Mouse (Mus musculus) intestine, embryonic 16.5 days (tissue): Measurements from ENCODE around the gene Tbx15. TPM values are rescaled to one million over a fixed set of nuclear protein-coding genes. Genes with fewer than 3 reads are reported as not detected.
A peak's percentile ranks its signal among the peaks of the same experiment; 100 is the strongest.

Source experiments
- ATAC-seq: fragments of 200-750 bp; cut with Nextera tagmentation; 2 replicates; pipeline ENCODE4 v1.8.0; 2017; ENCODE audit warnings: moderate TSS enrichment, moderate library complexity
- H3K27ac ChIP-seq: fragments of 300-500 bp; sonication (generic); 2 replicates; pipeline ENCODE4 v1.5.1; 2014; ENCODE audit warnings: mild to moderate bottlenecking, low read length
- H3K27me3 ChIP-seq: fragments of 300-500 bp; sonication (generic); replicated peaks from 2 replicates; pipeline ENCODE4 v1.6.1; 2014; ENCODE audit warnings: low read length, control low read depth, mixed read lengths; ENCODE audit not compliant: control insufficient read depth, insufficient read depth
- H3K36me3 ChIP-seq: fragments of 300-500 bp; sonication (generic); 2 replicates; pipeline ENCODE4 v1.6.1; 2014; ENCODE audit warnings: low read length, control low read depth; ENCODE audit not compliant: control insufficient read depth, insufficient read depth
- H3K4me1 ChIP-seq: fragments of 300-500 bp; sonication (generic); 2 replicates; pipeline ENCODE4 v1.6.1; 2014; ENCODE audit warnings: low read length, control low read depth, mixed read lengths; ENCODE audit not compliant: control insufficient read depth, insufficient read depth
- H3K4me2 ChIP-seq: fragments of 300-500 bp; sonication (generic); 2 replicates; pipeline ENCODE4 v1.6.1; 2014; ENCODE audit warnings: low read depth, low read length, control low read depth
- H3K4me3 ChIP-seq: fragments of 300-500 bp; sonication (generic); 2 replicates; pipeline ENCODE4 v1.5.1; 2014; ENCODE audit warnings: mild to moderate bottlenecking, low read length
- H3K9ac ChIP-seq: fragments of 300-500 bp; sonication (generic); 2 replicates; pipeline ENCODE4 v1.6.1; 2014; ENCODE audit warnings: low read depth, low read length
- H3K9me3 ChIP-seq: fragments of 300-500 bp; sonication (generic); 2 replicates; pipeline ENCODE4 v1.6.1; 2016; ENCODE audit warnings: low read length, control low read depth; ENCODE audit not compliant: control insufficient read depth
- WGBS: fragments of 180-500 bp; shearing (Covaris S2); extraction: QIAGEN DNeasy Blood & Tissue Kit; methylation state at CpG from one replicate; pipeline ENCODE4 v1.1.7; 2014; 5-methylcytosine and 5-hydroxymethylcytosine counted together
- polyA plus RNA-seq: library from polyadenylated mRNA; unstranded; fragments of >200 nt; fragmentation: Nextera tagmentation; extraction: Ambion mirVana; gene quantifications from 2 replicates; pipeline ENCODE4 v1.2.1, GENCODE M21; 2015

The Tbx15 gene
- polyA plus RNA-seq, 1 experiment from 2014 or later, result 0.10 TPM

DNA sequence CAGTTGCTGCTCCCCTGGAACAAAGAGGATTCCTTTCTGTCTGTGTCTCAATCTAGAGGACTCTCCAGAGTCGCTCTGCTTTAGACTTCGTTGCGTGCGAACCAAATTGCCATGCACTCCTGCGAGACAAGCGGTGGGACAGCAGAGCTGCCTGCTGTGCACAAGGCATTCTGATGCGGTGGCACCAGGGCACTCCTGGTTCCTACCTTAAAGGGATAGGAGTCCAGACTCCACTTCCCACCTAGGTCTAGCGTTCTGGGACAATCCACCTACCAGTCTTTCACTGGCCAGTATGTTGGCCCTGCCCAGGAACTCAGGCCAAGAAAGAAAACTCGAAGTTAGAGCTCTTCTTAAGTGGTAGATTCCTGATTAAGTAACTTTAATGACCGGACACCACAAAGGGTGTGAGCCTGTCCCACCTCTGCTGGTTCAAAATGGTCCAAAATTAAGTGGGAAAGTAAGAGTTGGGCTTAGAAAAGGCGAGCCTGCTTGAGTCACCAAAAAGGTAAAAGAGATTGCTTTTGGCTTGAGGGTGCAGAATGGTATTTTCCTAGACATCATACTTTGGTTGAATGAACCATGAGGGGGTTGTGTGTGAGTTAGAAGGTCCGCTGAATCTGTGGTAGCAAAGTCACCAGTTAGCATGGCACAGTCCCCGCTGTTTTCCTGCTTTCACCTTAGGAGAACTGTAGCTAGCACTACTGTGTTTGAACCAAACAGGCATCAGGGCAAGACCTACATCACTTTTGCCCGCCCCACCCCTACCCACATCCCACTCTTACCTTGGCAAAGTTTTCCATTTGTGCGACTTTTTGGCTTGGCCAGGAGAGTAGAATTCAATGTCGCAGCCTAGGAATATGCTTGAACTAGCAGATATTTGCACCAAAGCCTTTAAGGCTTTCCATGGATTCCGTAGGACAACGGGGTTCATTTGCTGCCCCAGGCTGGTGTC lies 4.1 kb upstream of the Tbx15 start:
- Histone ChIP-seq H3K4me3 (no peak overlapping the region), H3K4me2 (no peak overlapping the region), H3K27me3 (peaks cover 57% of the 10 kb centered on the region), H3K9ac (no peak overlapping the region), H3K27ac (no peak overlapping the region), H3K36me3 (no peaks in the 10 kb centered on the region), H3K9me3 (no peaks in the 10 kb centered on the region), H3K4me1 (peaks cover 8% of the 10 kb centered on the region; the same call in 1 of the 2 replicates)
- 5% methylated on average over 18 of the region's 18 CpGs for WGBS
- no peak for ATAC-seq

DNA sequence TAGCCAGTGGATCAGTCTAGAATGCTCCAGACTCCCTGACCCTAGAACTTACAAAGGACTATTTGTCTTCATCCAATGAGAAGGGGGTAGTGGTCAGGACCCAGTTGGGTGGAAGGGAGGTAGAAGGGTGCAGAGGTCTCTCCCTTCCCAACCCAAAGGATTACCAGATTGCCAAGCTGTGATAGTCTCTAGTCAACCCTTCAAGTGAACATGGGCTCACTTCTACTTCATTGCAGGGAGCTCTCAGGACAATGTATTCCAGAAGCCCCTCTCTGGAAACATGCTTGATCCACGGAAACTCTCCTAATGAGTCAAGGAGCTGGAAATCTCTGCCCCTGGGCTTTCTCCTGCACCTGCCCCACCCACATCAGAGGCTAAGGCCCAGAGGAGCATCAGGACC lies 1.5 kb upstream of the Tbx15 start:
- peaks cover 4% of the 10 kb centered on the region; the same call in 1 of the 2 replicates for H3K4me1 ChIP-seq
- 3% methylated on average over 1 of the region's 1 CpGs for WGBS

DNA sequence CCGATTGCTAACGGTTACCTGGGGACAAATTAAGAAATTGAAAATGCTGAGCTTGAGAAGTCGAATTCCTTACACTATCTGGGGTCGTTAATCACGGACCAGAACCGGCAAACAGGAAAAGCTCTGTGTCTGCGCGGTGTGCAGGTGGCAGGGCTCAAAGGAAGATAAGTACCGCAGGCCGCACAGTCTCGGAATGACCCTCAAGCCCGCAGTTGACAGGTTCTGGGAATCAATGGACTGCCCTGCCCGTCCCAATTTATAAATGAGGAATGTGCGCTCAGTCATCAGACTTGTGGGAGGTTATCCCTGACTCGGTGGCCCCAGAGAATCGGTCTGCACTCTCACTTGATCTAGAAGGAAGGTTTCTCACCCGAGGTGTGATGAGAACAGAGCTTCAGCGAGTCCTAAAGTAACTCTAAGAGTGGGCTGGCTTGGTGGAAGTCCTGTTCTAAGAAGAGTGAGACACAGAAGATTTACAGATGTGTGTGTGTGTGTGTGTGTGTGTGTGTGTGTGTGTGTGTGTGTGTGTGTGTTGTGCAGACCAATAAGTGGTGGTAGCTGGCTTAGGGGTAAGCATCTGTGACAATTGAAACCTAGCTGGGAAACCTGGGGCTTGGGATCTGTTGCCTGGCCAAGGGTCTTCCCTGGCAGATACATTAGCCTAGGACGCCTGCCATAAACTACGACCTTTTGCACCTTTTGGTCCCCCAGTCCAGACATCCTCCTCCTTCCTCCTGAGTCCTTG lies 708 bp upstream of the Tbx15 start:
- Histone ChIP-seq H3K4me2 (no peak overlapping the region), H3K4me1 (no peaks in the 10 kb centered on the region), H3K9ac (no peak overlapping the region), H3K36me3 (no peaks in the 10 kb centered on the region), H3K9me3 (no peaks in the 10 kb centered on the region), H3K27ac (no peak overlapping the region), H3K27me3 (peaks cover 77% of the 10 kb centered on the region), H3K4me3 (no peak overlapping the region)
- no peak for ATAC-seq
- 2% methylated on average over 20 of the region's 20 CpGs for WGBS

More for the DNA sequence above, 1.5 kb upstream of the Tbx15 start:
- no peaks in the 10 kb centered on the region for H3K9me3 ChIP-seq
- H3K4me2 ChIP-seq, result no peak overlapping the region
- no peak overlapping the region for H3K9ac ChIP-seq
- no peak overlapping the region for H3K27ac ChIP-seq
- no peaks in the 10 kb centered on the region for H3K36me3 ChIP-seq
- no peak overlapping the region for H3K4me3 ChIP-seq
- no peak for ATAC-seq
- H3K27me3 ChIP-seq, result peaks cover 76% of the 10 kb centered on the region

DNA sequence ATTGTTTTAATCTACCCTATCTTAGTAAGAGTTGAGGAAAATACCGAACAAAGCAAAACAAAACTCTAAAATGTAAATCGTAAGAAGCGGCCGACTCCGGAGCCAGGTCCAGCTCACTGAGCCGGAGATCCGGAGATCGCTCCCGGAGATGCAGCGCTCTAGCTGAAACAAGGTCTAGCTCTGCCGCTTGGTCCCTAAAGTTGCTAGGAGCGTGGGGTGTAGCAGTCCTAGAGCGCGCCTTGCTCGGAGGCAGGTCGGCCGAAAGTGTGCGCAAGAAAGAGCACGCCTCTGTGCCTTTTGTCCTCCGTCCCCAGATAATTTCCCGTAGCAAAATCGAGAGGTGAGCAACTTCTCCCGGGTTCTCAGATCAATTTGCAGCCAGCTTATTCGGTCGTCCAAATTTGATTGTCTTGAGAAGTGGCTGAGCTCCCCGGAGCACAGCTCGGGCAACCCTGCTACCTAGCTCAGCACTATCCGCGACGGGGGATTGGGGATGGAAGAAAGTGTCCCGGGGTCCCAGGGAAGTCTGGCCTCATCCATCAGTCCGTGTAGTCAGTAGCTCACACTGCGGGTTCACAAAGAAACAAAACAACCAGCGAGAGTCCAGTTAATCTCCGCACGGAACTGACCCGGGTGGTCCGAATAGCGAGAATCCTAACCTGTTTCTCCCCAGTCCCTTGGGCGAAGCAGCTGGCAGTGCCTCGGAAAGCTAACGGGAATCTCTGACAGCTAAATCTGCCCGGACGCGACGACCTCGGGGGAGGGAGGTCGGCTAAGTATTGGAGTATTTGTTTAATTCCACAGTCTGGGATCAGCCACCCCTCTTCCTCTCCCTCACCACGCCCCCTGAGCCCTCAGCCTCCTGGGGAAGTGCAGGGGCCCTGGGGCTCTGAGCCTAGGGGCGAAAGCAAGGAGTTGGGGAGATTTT lies 894 bp downstream of the Tbx15 start:
- no peak for ATAC-seq
- Histone ChIP-seq H3K4me1 (no peaks in the 10 kb centered on the region), H3K36me3 (no peaks in the 10 kb centered on the region), H3K9ac (no peak overlapping the region), H3K4me3 (peak overlapping the region; percentile 15; the same call in 1 of the 2 replicates), H3K27ac (no peak overlapping the region), H3K4me2 (no peak overlapping the region), H3K27me3 (peaks cover 83% of the 10 kb centered on the region), H3K9me3 (no peaks in the 10 kb centered on the region)
- WGBS, result under 1% methylated on average over 50 of the region's 50 CpGs

DNA sequence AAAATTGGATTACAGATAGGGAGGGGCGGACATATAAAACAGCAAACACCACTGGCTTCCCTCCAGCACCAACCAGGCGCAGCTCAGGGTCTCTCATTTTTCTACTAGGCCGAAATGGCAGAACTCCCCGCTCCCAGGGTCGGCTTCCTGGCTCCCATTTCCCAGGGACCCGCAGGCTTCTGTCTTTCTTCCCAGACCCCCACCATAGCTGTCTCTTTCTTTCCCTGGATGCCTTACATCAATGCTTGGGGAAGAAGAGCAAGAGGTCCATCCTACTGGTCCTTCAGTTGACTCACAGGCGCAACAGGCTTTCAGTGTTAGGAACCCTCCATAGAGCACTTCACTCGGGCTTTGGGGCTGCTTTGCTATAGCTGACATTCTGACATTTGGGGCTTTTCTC lies 2.3 kb downstream of the Tbx15 start:
- Histone ChIP-seq H3K9me3 (no peaks in the 10 kb centered on the region), H3K4me2 (no peak overlapping the region), H3K36me3 (no peaks in the 10 kb centered on the region), H3K27me3 (peaks cover 84% of the 10 kb centered on the region), H3K4me3 (no peak overlapping the region), H3K9ac (no peak overlapping the region), H3K4me1 (no peaks in the 10 kb centered on the region), H3K27ac (no peak overlapping the region)
- 5% methylated on average over 8 of the region's 8 CpGs for WGBS
- no peak for ATAC-seq

DNA sequence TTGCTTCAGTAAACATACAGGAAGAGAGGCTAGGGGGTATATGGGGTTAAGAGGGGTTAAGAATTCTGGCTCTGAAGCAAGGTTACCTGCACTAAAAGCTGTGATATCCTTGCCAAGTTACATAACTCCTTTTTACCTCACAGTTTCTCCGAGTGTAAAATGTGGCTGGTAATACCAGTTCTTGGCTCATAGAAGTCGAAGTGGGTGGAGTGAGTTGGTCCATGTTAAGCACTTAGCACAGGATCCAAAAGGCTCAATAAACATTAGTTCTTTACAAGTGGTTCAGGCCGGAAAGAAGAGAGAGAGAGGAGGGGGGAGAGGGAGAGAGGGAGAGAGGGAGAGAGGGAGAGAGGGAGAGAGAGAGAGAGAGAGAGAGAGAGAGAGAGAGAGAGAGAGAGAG lies 5.2 kb downstream of the Tbx15 start:
- Histone ChIP-seq H3K27ac (no peak overlapping the region), H3K27me3 (peaks cover 81% of the 10 kb centered on the region), H3K9me3 (no peaks in the 10 kb centered on the region), H3K4me1 (no peaks in the 10 kb centered on the region), H3K4me2 (no peak overlapping the region), H3K9ac (no peak overlapping the region), H3K36me3 (no peaks in the 10 kb centered on the region), H3K4me3 (no peak overlapping the region)
- no peak for ATAC-seq
- 20% methylated on average over 3 of the region's 3 CpGs for WGBS

DNA sequence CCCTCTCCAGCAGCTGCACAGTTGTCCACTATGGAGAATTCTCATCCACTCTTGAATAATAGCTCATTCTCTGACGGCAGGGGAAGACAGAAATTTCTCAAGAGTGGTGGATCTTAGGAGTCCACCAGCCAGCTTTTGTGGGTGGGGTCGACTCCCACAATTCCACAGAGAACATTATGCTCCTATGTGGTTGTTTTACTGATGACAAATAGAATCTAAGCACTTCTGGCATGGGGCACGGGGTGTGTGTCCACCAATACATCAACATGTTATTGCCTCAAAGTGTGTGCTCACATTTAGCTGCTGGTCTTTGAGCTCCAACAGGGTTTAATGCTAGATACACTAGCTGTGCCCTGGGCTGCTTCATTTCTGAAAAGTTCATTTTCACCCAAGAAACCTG lies 6.4 kb downstream of the Tbx15 start:
- no peak overlapping the region for H3K27ac ChIP-seq
- H3K4me1 ChIP-seq, result no peaks in the 10 kb centered on the region
- H3K4me2 ChIP-seq, result no peak overlapping the region
- no peak for ATAC-seq
- no peaks in the 10 kb centered on the region for H3K36me3 ChIP-seq
- no peak overlapping the region for H3K4me3 ChIP-seq
- H3K27me3 ChIP-seq, result peaks cover 89% of the 10 kb centered on the region
- 0 out of 2 replicates have a peak, but pooled peaks cover 4% of the 10 kb centered on the region for H3K9me3 ChIP-seq
- no peak overlapping the region for H3K9ac ChIP-seq
- WGBS, result 29% methylated on average over 3 of the region's 3 CpGs

DNA sequence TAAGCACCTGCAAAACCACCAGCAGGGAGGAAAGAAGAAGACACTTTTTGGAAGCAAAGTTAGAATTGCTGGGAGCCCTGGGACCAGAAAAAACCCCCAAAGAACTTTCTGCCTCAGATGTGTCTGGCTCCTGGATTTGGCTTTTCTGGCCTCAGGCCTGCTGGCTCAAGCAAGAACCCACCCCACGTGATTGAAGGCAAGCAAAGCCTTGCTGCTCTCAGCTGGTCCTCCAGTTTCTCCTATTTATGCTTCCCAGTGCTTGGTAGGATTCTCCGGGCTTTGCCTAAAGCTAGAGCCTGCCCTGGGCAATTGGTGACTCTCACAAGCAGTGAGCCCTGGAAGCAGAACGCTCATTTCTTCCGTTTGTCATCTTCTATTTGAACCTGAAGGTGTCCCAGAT lies 7.4 kb downstream of the Tbx15 start:
- Histone ChIP-seq H3K9me3 (0 out of 2 replicates have a peak, but pooled peaks cover 4% of the 10 kb centered on the region), H3K36me3 (no peaks in the 10 kb centered on the region), H3K9ac (no peak overlapping the region), H3K27me3 (peaks cover 90% of the 10 kb centered on the region), H3K4me2 (no peak overlapping the region), H3K4me3 (no peak overlapping the region), H3K27ac (no peak overlapping the region), H3K4me1 (no peaks in the 10 kb centered on the region)
- 2% methylated on average over 4 of the region's 4 CpGs for WGBS
- ATAC-seq, result no peak
